Mouse (Mus musculus) hindlimb bud, embryonic 11.5 days (tissue): ENCODE measurements around the gene Chuk.
"Not testable (repeated sequence)": the region's sequence is repeated elsewhere in the genome, so short reads cannot be mapped to it uniquely, and the experiment has no call there.

Experiments used
- DNase-seq: peaks from one replicate; pipeline ENCODE4 v3.0.0-alpha.2; 2012; ENCODE audit warnings: low read depth, low spot score; ENCODE audit errors: extremely low spot score

Gene Chuk

GRCm38 (mm10) chr19:44106831-44107660 lies at the start of gene Chuk:
Gene Chuk, minus strand, starts transcription at chr19:44107480.
- DNase-seq = peak; percentile 79

DNA sequence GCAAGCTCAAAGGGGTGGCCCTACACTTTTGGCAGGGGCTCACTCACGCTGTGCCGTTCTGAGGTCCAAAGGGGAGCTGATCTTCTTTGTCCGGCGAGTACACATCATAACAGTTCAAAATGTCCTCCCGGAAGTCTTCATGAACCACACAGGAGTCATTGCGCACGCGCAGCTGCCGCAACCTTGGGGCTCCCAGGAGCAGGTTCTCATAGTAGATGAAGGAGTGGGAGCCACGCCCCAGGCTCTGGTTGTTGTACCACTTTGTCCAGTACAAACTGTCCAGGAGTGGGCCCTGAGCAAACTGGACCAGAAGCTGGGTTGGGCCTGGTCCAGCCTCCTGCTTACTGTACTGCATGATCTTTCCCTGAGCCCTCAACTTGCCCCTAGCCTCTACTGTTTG lies 49.7 kb upstream of the Chuk start:
- no peak for DNase-seq

DNA sequence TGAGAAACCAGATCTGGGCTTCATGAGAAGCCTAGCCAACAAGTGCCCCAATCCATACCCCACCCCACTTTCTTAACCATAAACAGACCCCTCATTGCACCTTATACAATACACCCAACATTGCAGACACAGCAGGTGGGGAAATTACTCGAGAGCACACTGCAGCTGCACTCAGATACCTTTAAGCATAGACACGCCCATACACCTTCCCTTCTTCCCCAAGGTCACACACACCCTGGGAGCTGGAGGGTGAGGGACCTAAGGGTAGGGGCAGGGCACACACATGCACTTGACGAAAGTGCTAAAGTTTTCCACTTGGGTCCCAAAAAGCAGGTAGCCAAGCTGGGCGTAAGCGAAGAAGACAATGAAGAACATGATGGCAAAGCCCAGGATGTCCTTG lies 46.5 kb upstream of the Chuk start:
- no peak for DNase-seq

GRCm38 (mm10) chr19:44148991-44149390 lies 41.7 kb upstream of the Chuk start:
- DNase-seq = no peak

DNA sequence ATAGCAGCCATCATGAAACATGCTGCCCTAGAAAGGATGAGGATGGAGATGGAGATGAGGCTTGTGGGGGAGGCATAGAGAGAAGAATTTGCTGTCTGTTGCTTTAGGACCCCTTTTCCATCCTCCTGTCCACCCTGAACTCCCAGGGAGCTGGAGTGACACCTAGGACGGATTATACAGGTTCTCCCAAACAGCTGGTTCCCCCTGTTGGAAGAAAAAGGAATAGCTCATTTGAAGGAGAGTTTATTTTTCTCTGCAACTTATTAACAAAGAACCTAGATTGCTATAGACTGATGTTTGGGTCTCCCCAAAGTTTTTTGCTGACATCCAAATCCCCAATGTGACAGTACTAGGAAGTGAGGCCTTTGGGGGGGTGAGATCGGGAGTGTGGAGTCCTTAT lies 41.1 kb upstream of the Chuk start:
- DNase-seq = no peak

DNA sequence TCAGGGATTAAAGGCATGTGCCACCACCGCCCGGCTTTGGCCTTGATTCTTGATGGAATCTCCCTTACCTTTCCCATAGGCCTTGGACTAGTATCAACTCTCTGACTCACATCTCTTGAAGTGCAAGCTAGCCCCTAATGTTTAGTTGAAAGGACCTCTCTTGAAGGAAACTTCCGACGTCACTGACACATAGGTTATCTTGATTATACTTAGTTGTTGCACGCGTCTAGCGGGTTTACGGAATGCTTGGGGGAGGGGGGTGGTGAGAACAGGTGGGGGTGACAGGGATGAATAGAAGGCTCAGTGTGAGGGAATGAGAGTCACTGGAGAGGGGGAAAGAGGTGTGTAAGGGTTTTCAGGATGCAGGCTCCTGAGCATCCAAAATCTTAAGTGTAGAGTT lies 39.7 kb upstream of the Chuk start:
- DNase-seq = no peak

DNA sequence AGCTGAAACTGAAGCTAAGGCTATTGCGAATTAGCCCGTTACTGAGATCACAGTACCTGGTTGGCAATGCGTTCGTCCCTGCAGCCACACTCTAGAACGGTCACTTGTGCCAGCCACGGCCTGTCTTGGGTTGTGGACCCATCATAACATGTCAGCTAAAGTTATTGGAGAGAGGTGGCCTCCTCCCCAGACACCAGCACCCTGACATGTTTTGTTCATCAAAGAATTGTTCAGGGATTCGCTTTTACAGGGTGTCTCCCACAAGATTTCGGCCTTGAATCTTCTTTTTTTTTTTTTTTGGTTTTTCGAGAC lies 39.2 kb upstream of the Chuk start:
- DNase-seq = no peak

GRCm38 (mm10) chr19:44145702-44146567 lies 38.7 kb upstream of the Chuk start, which contains the start of gene Bloc1s2:
Gene Bloc1s2, minus strand, starts transcription at chr19:44146446.
- peak; percentile 33 for DNase-seq

DNA sequence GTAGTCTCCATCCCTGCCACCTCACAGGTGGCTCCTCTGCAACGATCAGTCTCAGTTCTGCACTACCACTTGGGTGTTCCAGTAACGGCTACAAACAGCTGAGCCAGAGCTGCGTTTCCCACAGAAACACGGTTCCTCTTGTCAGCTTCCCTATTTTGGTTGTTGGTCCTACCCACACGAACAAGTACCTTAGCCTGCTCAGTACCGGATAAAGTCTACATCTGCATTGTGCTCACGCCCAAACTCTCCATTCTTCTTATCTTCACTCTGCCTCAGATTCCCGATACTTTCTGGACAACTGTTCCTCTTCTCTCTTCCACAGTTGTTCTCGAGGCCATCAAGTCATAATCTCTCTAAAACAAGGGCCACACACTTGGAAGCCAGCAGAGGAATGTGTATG lies 37.1 kb upstream of the Chuk start:
- no peak for DNase-seq

GRCm38 (mm10) chr19:44135960-44136485 lies 28.7 kb upstream of the Chuk start:
- DNase-seq = no peak

DNA sequence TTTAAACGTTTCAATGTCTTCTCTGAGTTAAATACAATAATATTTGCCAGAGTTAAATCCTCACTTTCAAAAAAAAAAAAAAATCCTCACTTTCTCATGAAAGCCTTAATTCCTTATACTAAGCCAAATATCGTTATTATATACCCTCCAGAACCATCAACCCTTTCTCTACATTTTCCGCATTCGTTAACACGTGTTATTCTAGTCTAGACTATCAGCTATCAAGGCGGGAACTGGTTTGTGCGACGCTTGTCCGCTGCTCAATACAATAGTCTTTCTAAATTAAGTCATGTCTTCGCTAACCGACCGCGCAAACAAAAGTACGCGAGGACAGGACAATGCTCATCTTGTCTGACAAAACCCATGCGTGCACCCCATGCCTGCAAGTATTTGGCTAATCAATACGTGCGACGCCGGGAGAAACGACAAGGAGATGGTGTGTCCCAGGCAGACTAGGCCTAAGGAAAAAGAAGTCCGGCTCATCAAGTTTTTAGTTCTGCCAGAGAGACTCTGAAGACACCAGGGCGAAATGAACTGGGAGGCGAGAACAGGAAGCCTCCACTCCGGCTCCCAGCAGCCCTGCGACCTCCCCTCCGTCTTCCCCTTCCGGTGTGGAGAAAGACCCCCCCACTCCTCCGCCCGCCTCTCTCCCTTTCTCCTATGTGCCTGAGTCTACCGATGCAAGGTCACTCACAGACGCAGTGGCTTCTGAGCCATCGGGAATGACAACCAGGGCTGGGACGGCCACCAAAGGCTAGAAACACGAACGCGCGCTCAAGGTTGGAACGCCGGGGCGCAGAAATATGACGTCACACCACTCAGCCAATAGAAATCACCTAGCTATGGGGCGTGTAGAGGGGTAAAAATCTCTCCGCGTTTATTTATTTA lies 28.0 kb upstream of the Chuk start, which contains the start of gene Cwf19l1:
Cwf19l1 (minus strand) TSS at position 805 of the 888 bp plus-strand sequence.
- DNase-seq = peak; percentile 54

- DNase-seq = no peak
These were observed 25.6 kb upstream of the Chuk start for GRCm38 (mm10) chr19:44132917-44133316.

- no peak for DNase-seq
These were observed 21.3 kb upstream of the Chuk start for GRCm38 (mm10) chr19:44128560-44128959.

GRCm38 (mm10) chr19:44127729-44128497 lies 20.6 kb upstream of the Chuk start:
- DNase-seq = no peak

DNA sequence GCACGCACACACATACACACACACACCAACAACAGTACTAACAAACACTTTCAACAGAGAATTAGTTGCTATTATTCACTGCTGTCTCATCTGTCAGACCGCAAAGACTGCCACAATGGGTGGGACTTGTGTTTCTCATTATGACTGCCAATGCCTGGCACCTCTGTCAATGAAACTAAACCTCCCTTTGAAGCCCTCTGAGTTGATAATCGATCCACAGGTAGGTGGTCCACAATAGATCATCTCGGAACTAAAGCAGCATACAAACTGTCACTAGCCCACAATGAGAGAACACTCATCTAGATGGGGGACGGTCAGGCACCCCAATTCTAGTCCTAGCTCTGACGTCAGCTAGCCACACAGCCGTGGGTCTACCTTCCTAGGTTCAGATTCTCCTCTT lies 13.9 kb upstream of the Chuk start:
- DNase-seq = no peak

GRCm38 (mm10) chr19:44120686-44121085 lies 13.4 kb upstream of the Chuk start:
- DNase-seq = not testable (repeated sequence)

- no peak for DNase-seq
These were observed 10.5 kb upstream of the Chuk start for GRCm38 (mm10) chr19:44117793-44118192.

- DNase-seq = no peak
These were observed 4.4 kb upstream of the Chuk start for GRCm38 (mm10) chr19:44111706-44112105.

GRCm38 (mm10) chr19:44110356-44110755 lies 3.1 kb upstream of the Chuk start:
- DNase-seq = no peak

DNA sequence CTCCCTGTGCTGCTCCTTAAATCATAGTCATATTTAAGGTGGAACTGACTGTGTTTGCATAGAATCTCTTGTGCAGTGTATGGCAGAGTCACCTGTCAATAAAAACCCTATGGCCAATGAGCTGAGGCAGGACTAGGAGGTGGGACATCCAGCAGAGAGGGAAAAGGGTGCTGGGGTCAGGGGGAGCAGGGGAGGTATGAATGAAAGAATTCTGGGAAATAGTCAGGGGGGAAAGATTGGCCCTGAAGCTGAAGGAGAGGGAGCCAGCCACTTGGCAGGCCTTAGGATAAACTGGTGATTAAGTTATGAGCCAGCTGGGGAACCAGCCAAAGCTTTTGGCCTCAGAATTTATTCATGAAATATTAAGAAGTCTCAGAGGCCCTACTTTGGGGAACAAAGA lies 1.7 kb upstream of the Chuk start:
- no peak for DNase-seq
